Mouse (Mus musculus): ENCODE data around the gene Fam189a2.

The Fam189a2 gene

GRCm38 (mm10) chr19:23925541-23925940 is 105.3 kb downstream of the Fam189a2 start:
- DNase-seq (ENCODE audit: low spot score) = no peak

GRCm38 (mm10) chr19:23924791-23925190 is 106.0 kb downstream of the Fam189a2 start:
- no peak for DNase-seq (ENCODE audit: low spot score)

- no peak for DNase-seq (ENCODE audit: low spot score)
These were observed 106.8 kb downstream of the Fam189a2 start for GRCm38 (mm10) chr19:23924057-23924456.
